Mouse (Mus musculus) limb, embryonic 11.5 days (tissue): Measurements from ENCODE around the gene Ensa. TPM values are rescaled to one million over a fixed set of nuclear protein-coding genes. Genes with fewer than 3 reads are reported as not detected.

Experiments
- ATAC-seq: fragments of 200-750 bp; cut with Nextera tagmentation; 2 replicates; pipeline ENCODE4 v1.8.0; 2017; ENCODE audit warnings: low read depth; ENCODE audit not compliant: insufficient number of reproducible peaks, low FRiP score, low TSS enrichment
- DNase-seq: peaks from one replicate; pipeline ENCODE4 v3.0.0-alpha.2; 2015; ENCODE audit warnings: low spot score
- H3K27ac ChIP-seq: fragments of 300-500 bp; sonication (generic); replicated peaks from 2 replicates; pipeline ENCODE4 v1.5.1; 2014; ENCODE audit warnings: low read depth, mild to moderate bottlenecking, low read length
- H3K27me3 ChIP-seq: fragments of 300-500 bp; sonication (generic); 2 replicates; pipeline ENCODE4 v1.6.1; 2014; ENCODE audit warnings: mild to moderate bottlenecking, low read length, mixed read lengths; ENCODE audit not compliant: control insufficient read depth, insufficient read depth
- H3K36me3 ChIP-seq: fragments of 300-500 bp; sonication (generic); 2 replicates; pipeline ENCODE4 v1.6.1; 2014; ENCODE audit warnings: mild to moderate bottlenecking, low read length, moderate library complexity, mixed read lengths; ENCODE audit not compliant: control insufficient read depth, insufficient read depth
- H3K4me1 ChIP-seq: fragments of 300-500 bp; sonication (generic); 2 replicates; pipeline ENCODE4 v1.6.1; 2014; ENCODE audit warnings: low read length, mixed read lengths; ENCODE audit not compliant: control insufficient read depth, insufficient read depth
- H3K4me2 ChIP-seq: fragments of 300-500 bp; sonication (generic); 2 replicates; pipeline ENCODE4 v1.6.1; 2014; ENCODE audit warnings: low read depth, mild to moderate bottlenecking, moderate library complexity; ENCODE audit not compliant: severe bottlenecking
- H3K4me3 ChIP-seq: fragments of 300-500 bp; sonication (generic); 2 replicates; pipeline ENCODE4 v1.5.1; 2014; ENCODE audit warnings: low read depth, low read length
- H3K9ac ChIP-seq: fragments of 300-500 bp; sonication (generic); 2 replicates; pipeline ENCODE4 v1.6.1; 2014; ENCODE audit warnings: mild to moderate bottlenecking, low read length
- H3K9me3 ChIP-seq: fragments of 300-500 bp; sonication (generic); 2 replicates; pipeline ENCODE4 v1.6.1; 2016; ENCODE audit warnings: low read length; ENCODE audit not compliant: control insufficient read depth
- WGBS: fragments of 180-500 bp; shearing (Covaris S2); extraction: QIAGEN DNeasy Blood & Tissue Kit; methylation state at CpG from one replicate; pipeline ENCODE4 v1.1.7; 2014; 5-methylcytosine and 5-hydroxymethylcytosine counted together
- polyA plus RNA-seq: library from polyadenylated mRNA; unstranded; fragments of >200 nt; fragmentation: Nextera tagmentation; extraction: Ambion mirVana; gene quantifications from 2 replicates; pipeline ENCODE4 v1.2.1, GENCODE M21; 2014

The Ensa gene
- polyA plus RNA-seq, 1 experiment from 2014 or later, result 78.7 TPM

DNA sequence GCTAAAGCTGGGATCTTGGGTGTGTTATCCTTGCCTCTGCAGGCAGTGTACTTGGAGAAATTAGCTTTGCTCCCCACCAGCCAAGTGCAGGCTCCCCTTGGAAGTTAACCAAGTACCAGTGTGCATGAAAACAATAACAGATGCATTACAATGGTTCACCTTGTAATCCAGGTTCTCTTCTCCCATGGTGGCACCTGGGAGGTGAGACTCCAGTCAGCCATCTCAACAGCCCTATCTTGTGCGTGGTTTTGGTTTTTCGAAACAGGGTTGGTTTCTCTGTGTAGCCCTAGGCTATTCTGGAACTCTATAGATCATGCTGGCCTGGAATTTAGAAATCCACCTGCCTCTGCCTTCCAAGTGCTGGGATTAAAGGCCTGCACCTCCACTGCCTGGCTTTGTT lies 38.7 kb downstream of the Ensa start:
- DNase-seq, result no peak
- Histone ChIP-seq H3K9me3 (no peaks in the 10 kb centered on the region), H3K27ac (no peak overlapping the region), H3K27me3 (no peaks in the 10 kb centered on the region), H3K9ac (no peak overlapping the region), H3K4me3 (no peak overlapping the region), H3K36me3 (peaks cover 4% of the 10 kb centered on the region; the same call in 1 of the 2 replicates), H3K4me1 (peaks cover 9% of the 10 kb centered on the region), H3K4me2 (no peak overlapping the region)
- no peak for ATAC-seq
- WGBS, result 81% methylated on average over 2 of the region's 2 CpGs

DNA sequence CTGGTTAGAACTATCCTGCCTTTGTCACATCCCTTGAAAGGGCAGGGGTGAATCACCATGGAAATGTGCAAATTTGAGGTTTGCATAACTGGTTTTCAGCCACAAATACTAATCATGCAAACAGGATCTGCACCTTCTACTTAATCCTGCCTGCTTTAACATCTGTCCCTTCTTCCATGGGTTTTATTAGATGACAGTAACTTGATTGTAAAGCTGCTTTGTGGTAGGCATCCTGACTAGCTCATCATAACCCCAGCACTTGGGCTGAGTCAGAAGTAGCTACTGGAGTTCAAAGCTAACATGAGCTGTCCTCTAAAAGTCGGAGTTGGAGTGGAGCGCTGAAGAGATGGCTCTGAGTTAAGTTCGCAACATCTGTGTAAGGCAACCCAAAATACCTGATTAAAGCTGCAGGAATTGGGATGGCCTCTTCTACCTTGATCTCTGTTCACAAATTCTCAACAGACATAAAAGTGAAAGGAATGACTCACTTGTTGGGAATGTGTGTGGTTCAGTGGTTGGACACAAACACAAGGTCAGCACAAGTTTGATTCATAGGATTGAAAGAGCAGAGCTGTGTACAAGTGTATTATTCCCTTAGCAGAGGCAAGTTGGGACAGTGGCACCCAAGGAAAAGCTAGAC lies 39.3 kb downstream of the Ensa start:
- peaks cover 9% of the 10 kb centered on the region for H3K4me1 ChIP-seq
- peaks cover 4% of the 10 kb centered on the region for H3K36me3 ChIP-seq

DNA sequence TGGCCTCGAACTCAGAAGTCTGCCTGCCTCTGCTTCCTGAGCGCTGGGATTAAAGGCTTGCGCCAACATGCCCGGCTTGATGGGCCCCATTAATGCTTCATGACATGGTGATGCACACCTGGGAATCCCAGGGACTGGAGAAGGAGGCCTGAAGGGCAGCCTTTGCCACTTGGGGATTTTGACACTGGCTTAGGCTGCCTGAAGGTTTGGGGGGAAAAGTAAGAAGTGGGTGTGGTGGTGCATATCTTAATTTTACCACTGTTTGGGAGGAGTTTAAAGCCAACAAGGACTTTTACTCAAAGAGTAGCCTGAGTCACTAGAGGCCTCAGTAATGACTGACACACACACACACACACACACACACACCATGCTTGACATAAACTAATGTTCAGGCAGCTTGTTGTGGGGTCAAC lies 40.2 kb downstream of the Ensa start:
- Histone ChIP-seq H3K9ac (no peak overlapping the region), H3K27ac (no peak overlapping the region), H3K27me3 (no peaks in the 10 kb centered on the region), H3K4me3 (no peak overlapping the region), H3K9me3 (no peaks in the 10 kb centered on the region), H3K4me1 (peaks cover 9% of the 10 kb centered on the region), H3K36me3 (peaks cover 8% of the 10 kb centered on the region), H3K4me2 (no peak overlapping the region)
- ATAC-seq (no peak), DNase-seq (no peak)
- WGBS, result 84% methylated on average over 4 of the region's 4 CpGs

More for the DNA sequence above, 39.3 kb downstream of the Ensa start:
- DNase-seq (no peak), ATAC-seq (no peak)
- no peak overlapping the region for H3K4me3 ChIP-seq
- WGBS, result 88% methylated on average over 3 of the region's 3 CpGs
- no peak overlapping the region for H3K4me2 ChIP-seq
- no peak overlapping the region for H3K9ac ChIP-seq
- H3K27me3 ChIP-seq, result no peaks in the 10 kb centered on the region
- H3K27ac ChIP-seq, result no peak overlapping the region
- no peaks in the 10 kb centered on the region for H3K9me3 ChIP-seq

DNA sequence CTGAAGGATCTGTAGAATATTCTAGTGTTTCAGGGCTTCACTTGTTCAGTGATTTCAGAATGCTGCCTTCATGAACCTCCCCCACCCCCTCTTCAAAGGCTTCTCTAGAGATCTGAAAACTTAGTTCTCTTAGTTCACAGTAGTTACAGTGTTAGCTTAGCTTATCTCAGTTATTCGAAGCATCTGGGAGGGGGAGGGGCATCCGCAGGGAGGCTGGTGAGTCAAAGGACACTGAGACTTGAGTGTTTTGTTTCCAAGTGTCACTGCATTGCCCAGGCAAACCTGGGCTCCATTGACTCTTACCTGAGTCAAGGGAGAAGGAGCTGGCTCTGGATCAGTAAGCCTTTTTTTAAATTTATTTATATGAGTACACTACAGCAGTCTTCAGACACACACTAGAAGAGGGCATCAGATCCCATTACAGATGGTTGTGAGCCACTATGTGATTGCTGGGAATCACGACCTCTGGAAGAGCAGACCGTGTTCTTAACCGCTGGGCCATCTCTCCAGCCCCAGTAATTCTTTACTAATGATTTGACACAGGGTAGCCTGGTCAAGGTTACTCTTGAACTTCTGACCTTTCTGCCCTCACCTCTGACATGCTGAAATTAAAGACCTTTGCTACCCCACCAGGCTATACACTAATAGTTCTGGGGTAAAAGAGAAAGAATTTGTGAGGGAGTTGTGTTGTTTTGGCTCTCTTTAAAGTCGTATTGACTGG lies 41.5 kb downstream of the Ensa start:
- Histone ChIP-seq H3K27ac (no peak overlapping the region), H3K9me3 (no peaks in the 10 kb centered on the region), H3K27me3 (no peaks in the 10 kb centered on the region), H3K36me3 (peaks cover 8% of the 10 kb centered on the region), H3K4me3 (no peak overlapping the region), H3K4me2 (no peak overlapping the region), H3K9ac (no peak overlapping the region), H3K4me1 (no peaks in the 10 kb centered on the region)
- ATAC-seq (no peak), DNase-seq (no peak)
- 38% methylated on average over 6 of the region's 6 CpGs for WGBS

DNA sequence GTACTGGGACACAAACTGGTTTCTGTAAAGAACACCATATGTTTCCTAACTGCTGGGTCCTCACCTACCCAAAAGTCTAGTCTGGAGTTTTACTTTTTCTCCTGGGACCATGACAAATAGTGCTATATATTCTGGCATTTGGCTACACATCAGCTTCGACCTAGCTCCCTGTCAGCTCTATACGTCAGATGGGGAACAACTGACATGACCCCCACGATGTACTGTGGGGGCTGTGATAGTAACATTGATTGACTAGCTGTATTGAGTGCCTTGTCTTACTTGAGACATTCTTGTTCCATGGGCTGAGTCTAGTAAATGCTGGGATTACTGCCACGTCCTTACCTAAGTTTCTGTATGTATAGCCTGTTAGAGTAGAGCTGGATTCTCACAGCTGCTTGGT lies 42.7 kb downstream of the Ensa start:
- Histone ChIP-seq H3K9me3 (no peaks in the 10 kb centered on the region), H3K4me1 (peaks cover 7% of the 10 kb centered on the region), H3K36me3 (peaks cover 8% of the 10 kb centered on the region), H3K27me3 (no peaks in the 10 kb centered on the region), H3K27ac (0 out of 2 replicates have a peak overlapping the region, but pooled peaks have one; percentile 30), H3K4me2 (no peak overlapping the region), H3K9ac (no peak overlapping the region), H3K4me3 (no peak overlapping the region)
- ATAC-seq, result no peak
- 72% methylated on average over 4 of the region's 4 CpGs for WGBS
- DNase-seq, result no peak

DNA sequence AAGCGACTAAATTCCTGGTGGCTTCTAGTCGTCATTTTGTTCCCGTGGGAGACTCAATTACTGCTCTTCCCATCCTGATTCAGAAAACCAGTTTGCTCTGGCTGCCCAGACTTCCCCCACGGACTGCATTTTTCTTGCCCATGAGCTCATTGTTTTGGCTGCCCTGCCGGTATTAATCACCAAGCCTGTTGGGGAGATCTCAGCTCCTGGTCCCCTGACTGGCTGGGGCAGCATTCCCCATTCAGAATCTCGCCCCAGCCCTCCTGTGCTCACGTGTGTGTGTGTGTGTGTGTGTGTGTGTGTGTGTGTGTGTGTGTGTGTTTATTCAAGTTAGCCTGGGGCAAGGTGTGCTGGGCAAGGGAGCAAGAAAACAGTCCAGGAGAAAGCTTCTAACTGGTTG lies 43.2 kb downstream of the Ensa start:
- Histone ChIP-seq H3K4me1 (peaks cover 12% of the 10 kb centered on the region), H3K4me2 (no peak overlapping the region), H3K9ac (no peak overlapping the region), H3K4me3 (no peak overlapping the region), H3K36me3 (peaks cover 8% of the 10 kb centered on the region), H3K9me3 (no peaks in the 10 kb centered on the region), H3K27ac (no peak overlapping the region; the same call in 1 of the 2 replicates), H3K27me3 (no peaks in the 10 kb centered on the region)
- ATAC-seq (no peak), DNase-seq (no peak)
- 57% methylated on average over 7 of the region's 7 CpGs for WGBS

DNA sequence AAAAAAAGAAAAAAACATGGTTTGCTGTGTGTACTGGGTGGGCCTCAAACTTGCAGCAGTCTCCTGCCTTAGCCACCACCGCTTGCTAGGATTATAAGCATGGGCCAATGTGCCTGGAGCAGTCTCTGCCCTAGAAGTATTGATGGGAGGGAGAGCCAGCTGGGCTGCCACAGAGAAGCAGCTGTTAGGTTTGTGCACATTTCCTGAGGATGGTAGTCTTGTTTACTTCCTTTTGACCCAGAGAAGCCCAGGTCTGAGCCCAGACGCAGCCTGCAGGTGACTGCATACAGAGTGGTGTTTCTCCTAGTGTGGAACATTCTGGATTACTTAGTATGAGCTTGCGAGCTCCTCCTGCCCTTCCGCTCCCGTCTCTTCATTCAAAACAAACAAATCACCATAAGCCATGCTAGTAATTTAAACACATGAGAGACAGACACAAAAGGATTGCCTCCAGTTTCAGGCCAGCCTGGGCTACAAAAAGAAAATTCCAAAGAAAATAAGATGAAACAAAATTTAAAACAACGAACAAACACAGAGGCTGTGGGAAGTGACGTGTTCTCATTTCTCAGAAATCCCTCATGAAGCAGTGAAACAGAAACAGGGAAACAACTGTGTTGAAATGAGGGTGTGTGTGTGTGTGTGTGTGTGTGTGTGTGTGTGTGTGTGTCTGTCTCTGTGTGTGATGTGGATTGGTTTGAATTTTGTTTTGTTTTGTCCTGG lies 44.0 kb downstream of the Ensa start:
- no peak for DNase-seq
- Histone ChIP-seq H3K36me3 (peaks cover 6% of the 10 kb centered on the region), H3K4me3 (no peak overlapping the region)

DNA sequence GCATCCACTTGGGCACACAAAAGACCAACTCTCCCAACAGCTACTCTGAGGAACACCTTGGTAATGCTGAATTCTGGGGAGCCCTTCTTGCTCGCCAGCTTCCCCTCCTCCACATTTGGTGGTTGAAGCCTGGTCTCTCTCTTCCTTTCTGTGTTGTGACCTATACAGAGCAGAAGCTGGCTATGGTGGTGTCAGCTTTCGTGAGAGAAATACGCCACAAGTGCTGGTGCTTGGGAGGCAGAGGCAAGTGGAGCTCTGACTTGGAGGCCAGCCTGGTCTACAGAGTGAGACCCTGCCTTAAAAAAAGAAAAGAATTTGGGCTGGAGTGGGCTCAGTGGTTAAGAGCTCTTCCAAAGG lies 44.5 kb downstream of the Ensa start:
- Histone ChIP-seq H3K4me1 (peaks cover 24% of the 10 kb centered on the region), H3K9ac (no peak overlapping the region), H3K27me3 (no peaks in the 10 kb centered on the region), H3K4me3 (no peak overlapping the region), H3K36me3 (peaks cover 5% of the 10 kb centered on the region), H3K4me2 (no peak overlapping the region), H3K9me3 (no peaks in the 10 kb centered on the region), H3K27ac (no peak overlapping the region)
- DNase-seq (no peak), ATAC-seq (no peak)
- WGBS, result 90% methylated on average over 3 of the region's 3 CpGs

More for the DNA sequence above, 44.0 kb downstream of the Ensa start:
- ATAC-seq, result no peak
- H3K27ac ChIP-seq, result no peak overlapping the region; the same call in 1 of the 2 replicates
- H3K4me2 ChIP-seq, result no peak overlapping the region
- H3K9ac ChIP-seq, result no peak overlapping the region
- no peaks in the 10 kb centered on the region for H3K9me3 ChIP-seq
- 87% methylated on average over 7 of the region's 7 CpGs for WGBS
- H3K4me1 ChIP-seq, result peaks cover 19% of the 10 kb centered on the region
- H3K27me3 ChIP-seq, result no peaks in the 10 kb centered on the region
